Mouse (Mus musculus) ES-Bruce4 (cell line): ENCODE measurements around the gene M1ap. TPM values are rescaled to one million over a fixed set of nuclear protein-coding genes. Genes with fewer than 3 reads are reported as not detected.

ENCODE experiments used
- H3K27ac ChIP-seq: 2 replicates; pipeline ENCODE4 v1.5.1; 2012; ENCODE audit warnings: low read length, inconsistent platforms; ENCODE audit not compliant: insufficient read depth
- H3K27me3 ChIP-seq: 2 replicates; pipeline ENCODE4 v1.6.1; 2012; ENCODE audit warnings: mild to moderate bottlenecking, low read length, inconsistent platforms; ENCODE audit not compliant: control insufficient read depth, poor library complexity, insufficient read depth, severe bottlenecking
- H3K36me3 ChIP-seq: 2 replicates; pipeline ENCODE4 v1.6.1; 2012; ENCODE audit warnings: inconsistent platforms, mild to moderate bottlenecking, low read length, moderate library complexity; ENCODE audit not compliant: control insufficient read depth, poor library complexity, insufficient read depth, severe bottlenecking
- H3K4me1 ChIP-seq: one replicate; pipeline ENCODE4 v1.8.1; 2011; ENCODE audit warnings: low read length; ENCODE audit not compliant: control insufficient read depth, insufficient read depth
- H3K4me3 ChIP-seq: 2 replicates; pipeline ENCODE4 v1.5.1; 2011; ENCODE audit warnings: low read depth, mild to moderate bottlenecking, low read length
- H3K9ac ChIP-seq: 2 replicates; pipeline ENCODE4 v1.6.1; 2012; ENCODE audit warnings: low read depth, mild to moderate bottlenecking, inconsistent platforms; ENCODE audit not compliant: poor library complexity, severe bottlenecking
- H3K9me3 ChIP-seq: replicated peaks from 2 replicates; pipeline ENCODE4 v1.6.1; 2012; ENCODE audit warnings: mild to moderate bottlenecking, low read length, inconsistent platforms; ENCODE audit not compliant: control insufficient read depth, poor library complexity, insufficient read depth, severe bottlenecking
- CTCF ChIP-seq: IDR thresholded peaks from one replicate; pipeline ENCODE4 v1.8.1; 2011; ENCODE audit warnings: low read depth, low read length
- EP300 ChIP-seq: IDR thresholded peaks from 2 replicates; pipeline ENCODE4 v1.6.1; 2011; ENCODE audit warnings: low read depth, low read length; ENCODE audit not compliant: insufficient read depth
- POLR2A ChIP-seq: IDR thresholded peaks from one replicate; pipeline ENCODE4 v1.8.1; 2011; ENCODE audit warnings: low read length; ENCODE audit not compliant: insufficient read depth
- polyA plus RNA-seq: library from polyadenylated mRNA; stranded (reverse); fragments of >200 nt; gene quantifications from 2 replicates; pipeline ENCODE4 v1.2.4, GENCODE M21; 2011; ENCODE audit warnings: low read depth; ENCODE audit not compliant: missing spikeins, insufficient read depth, insufficient read length

Gene M1ap
- polyA plus RNA-seq, 1 experiment = 2.2 TPM

GRCm38 (mm10) chr6:83057790-83058189 is 111.1 kb downstream of the M1ap start, which contains the start of gene Dqx1:
Gene Dqx1 (plus strand): TSS chr6:83057844.
- Histone ChIP-seq H3K27me3 (no peaks in the 10 kb centered on the region), H3K4me3 (peak within 1 kb of the TSS; percentile 39), H3K36me3 (peaks cover 5% of the 10 kb centered on the region; the same call in 1 of the 2 replicates), H3K9me3 (no peaks in the 10 kb centered on the region), H3K9ac (0 out of 2 replicates have a peak within 1 kb of the TSS, but pooled peaks have one; percentile 14), H3K27ac (no peak within 1 kb of the TSS), H3K4me1 (peaks cover 4% of the 10 kb centered on the region)
- TF ChIP-seq CTCF (no peak), POLR2A (no peak), EP300 (no peak)

DNA sequence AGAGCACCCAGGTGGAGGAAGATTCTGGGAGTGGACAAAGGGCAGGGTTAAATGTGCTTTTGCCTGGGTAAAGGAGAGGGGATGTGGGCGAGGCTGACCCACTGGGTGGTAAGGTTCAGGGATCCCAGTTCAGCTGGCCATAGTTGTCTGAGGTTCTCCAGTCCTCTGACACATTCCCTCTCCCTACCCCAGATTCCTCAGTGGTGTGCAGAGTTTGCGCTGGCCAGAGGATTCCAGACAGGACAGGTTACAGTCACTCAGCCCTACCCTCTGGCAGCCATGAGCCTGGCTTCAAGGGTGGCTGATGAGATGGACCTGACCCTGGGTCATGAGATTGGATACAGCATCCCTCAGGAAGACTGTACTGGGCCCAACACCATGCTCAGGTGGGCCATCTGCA is 112.0 kb downstream of the M1ap start:
- H3K4me1 ChIP-seq = peaks cover 4% of the 10 kb centered on the region
- H3K27ac ChIP-seq = no peak overlapping the region
- H3K9me3 ChIP-seq = no peaks in the 10 kb centered on the region
- no peak overlapping the region for H3K4me3 ChIP-seq
- H3K27me3 ChIP-seq = no peaks in the 10 kb centered on the region
- H3K9ac ChIP-seq = no peak overlapping the region
- H3K36me3 ChIP-seq = peaks cover 5% of the 10 kb centered on the region; the same call in 1 of the 2 replicates
- TF ChIP-seq POLR2A (no peak), EP300 (no peak)

- H3K4me1 ChIP-seq = no peaks in the 10 kb centered on the region
- no peak overlapping the region for H3K4me3 ChIP-seq
- no peak overlapping the region for H3K9ac ChIP-seq
- H3K27ac ChIP-seq = no peak overlapping the region
- H3K9me3 ChIP-seq = no peaks in the 10 kb centered on the region
- H3K27me3 ChIP-seq = peaks cover 34% of the 10 kb centered on the region
- H3K36me3 ChIP-seq = no peaks in the 10 kb centered on the region
- TF ChIP-seq EP300 (no peak), CTCF (no peak), POLR2A (no peak)
Observed at GRCm38 (mm10) chr6:83065995-83066394, 119.3 kb downstream of the M1ap start.

DNA sequence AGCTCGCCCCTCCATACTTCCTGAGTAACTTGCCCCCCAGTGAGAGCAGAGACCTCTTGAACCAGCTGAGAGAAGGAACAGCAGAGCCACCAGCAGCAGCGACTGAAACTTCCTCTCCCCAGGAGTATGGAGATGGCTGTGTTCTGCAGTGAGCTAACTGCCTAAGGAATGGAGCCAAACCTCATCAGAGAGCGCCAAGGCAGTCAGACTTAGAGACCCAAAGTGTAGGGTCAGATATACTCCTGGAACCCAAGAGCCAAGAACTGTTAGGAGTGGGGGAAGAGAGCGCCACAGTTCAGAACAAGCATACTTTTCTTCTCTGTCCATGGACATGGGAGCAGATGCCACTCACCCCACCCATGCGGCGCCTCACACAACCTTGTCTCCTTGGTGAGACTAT is 119.7 kb downstream of the M1ap start:
- peaks cover 35% of the 10 kb centered on the region for H3K27me3 ChIP-seq
- H3K9ac ChIP-seq = no peak overlapping the region

DNA sequence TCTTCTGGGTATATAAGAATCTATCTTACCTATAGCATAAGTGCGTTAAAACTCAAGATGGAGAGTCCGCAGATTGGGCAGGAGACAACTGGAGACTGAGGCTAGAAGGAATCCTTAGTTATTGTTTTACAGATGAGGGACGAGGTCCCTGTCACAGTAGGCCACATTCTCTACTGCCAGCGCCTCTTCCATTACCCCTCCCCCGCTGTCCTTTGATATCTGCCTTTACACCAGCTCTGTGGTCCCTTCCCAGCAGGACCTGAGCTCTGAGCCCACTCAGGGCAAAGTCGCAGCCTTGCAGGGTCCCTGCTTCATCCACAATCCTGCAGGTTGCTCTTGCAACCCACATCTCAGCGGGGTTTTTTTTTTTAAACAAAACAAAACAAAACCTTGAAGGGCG is 121.5 kb downstream of the M1ap start:
- Histone ChIP-seq H3K9me3 (no peaks in the 10 kb centered on the region), H3K9ac (peak overlapping the region; percentile 17; the same call in 1 of the 2 replicates), H3K4me1 (no peaks in the 10 kb centered on the region), H3K4me3 (no peak overlapping the region), H3K27me3 (peaks cover 35% of the 10 kb centered on the region), H3K27ac (no peak overlapping the region), H3K36me3 (no peaks in the 10 kb centered on the region)
- TF ChIP-seq EP300 = no peak
- TF ChIP-seq CTCF = no peak
- TF ChIP-seq POLR2A = no peak

More for the DNA sequence above, 119.7 kb downstream of the M1ap start:
- H3K4me3 ChIP-seq = no peak overlapping the region
- H3K36me3 ChIP-seq = no peaks in the 10 kb centered on the region
- H3K27ac ChIP-seq = no peak overlapping the region
- no peaks in the 10 kb centered on the region for H3K9me3 ChIP-seq
- TF ChIP-seq POLR2A = no peak
- TF ChIP-seq CTCF = no peak
- TF ChIP-seq EP300 = no peak
- no peaks in the 10 kb centered on the region for H3K4me1 ChIP-seq

GRCm38 (mm10) chr6:83068706-83069487 is 122.2 kb downstream of the M1ap start:
- Histone ChIP-seq H3K36me3 (no peaks in the 10 kb centered on the region), H3K27ac (no peak overlapping the region), H3K4me3 (peak overlapping the region; percentile 65), H3K27me3 (peaks cover 35% of the 10 kb centered on the region), H3K4me1 (no peaks in the 10 kb centered on the region), H3K9me3 (no peaks in the 10 kb centered on the region), H3K9ac (peak overlapping the region; percentile 17; the same call in 1 of the 2 replicates)
- TF ChIP-seq EP300 (no peak), POLR2A (no peak), CTCF (no peak)
